Mouse (Mus musculus) kidney, adult 9 months (tissue): ENCODE results near the gene N4bp2l2.

Experiments
- DNase-seq: peaks from one replicate; pipeline ENCODE4 v3.0.0; 2022

N4bp2l2 gene

DNA sequence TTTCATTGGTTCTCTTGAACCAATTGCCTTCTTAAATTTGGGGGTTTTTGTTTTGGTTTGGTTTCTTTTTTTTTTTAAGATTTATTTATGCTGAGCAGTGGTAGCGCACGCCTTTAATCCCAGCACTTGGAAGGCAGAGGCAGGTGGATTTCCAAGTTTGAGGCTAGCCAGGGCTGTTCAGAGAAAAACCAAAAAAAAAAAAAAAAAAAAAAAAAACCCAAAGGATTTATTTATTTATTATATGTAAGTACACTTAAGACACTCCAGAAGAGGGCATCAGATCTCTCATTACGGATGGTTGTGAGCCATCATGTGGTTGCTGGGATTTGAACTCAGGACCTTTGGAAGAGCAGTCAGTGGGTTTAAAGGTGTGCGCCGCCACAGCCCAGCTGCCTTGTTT, 105.1 kb downstream of the N4bp2l2 start:
- DNase-seq = no peak

DNA sequence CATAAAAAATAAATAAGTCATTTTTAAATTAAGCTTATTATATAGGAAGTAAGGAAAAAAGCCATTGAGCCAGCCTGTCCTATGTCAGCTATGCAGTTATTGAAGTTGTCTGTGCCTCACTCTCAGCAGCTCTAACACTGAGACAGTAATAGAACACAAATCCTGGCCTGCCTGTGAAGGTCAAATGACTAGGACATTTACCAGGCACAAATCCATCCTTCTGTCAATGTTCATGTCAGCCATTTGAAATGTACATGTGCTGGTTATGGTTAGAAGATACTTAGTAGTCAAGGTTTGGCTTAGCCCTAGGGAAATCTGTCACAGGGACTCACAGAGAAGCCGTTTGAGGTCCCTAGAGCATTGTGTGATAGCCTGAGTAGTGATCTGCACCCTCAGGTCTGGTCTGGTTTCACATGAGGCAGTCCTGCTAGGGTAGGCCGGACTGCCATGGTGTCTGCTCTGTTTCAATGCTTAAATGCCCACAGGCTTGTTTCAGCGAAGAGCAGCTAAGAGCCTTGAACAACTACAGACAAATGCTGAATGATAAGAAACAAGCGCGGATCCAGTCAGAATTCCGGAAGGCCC, 106.4 kb downstream of the N4bp2l2 start:
- DNase-seq = no peak
